Mouse (Mus musculus): ENCODE measurements around the gene Ctcfl.

Gene Ctcfl

DNA sequence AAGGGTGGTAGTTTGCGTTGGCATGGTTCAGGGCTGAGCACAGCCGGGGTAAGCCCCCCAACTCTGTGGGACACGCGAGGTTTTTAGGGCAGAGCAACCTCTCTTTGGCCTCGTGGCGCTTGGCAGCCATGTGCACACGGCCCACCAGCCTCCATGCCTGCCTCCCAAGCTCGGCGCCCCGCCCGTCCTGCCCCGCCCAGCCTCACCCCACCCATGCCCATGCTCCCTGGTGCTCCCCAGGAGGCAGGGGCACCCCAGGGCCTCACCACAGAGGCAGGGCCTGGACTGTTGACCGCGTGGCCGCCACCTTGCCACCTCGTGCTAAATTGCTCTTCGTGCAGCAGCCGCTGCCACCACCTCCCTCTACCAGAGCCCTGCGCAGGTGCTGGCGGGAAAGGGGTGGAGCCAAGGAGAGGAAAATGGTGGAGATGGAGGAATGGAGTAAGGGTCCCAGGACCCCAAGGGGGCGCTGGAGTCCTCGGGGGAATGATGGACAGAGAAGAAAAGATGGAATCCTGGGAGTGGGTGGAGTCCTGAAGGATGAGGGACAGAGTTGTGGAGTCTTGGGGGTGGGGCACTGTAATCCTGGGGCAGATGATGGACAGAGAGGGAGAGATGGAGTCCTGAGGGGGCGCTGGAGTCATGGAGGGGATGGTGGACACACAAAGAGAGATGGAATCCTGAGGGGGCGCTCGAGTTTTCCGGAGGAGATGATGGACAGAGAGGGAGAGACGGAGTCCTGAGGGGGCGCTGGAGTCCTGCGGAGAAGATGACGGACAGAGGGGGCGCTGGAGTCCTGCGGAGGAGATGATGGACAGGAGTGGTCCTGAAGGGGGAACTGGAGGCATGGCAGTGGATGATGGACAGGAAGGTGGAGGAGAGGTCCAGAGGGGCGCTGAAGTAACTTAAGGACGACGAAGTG, at the start of gene Ctcfl:
Gene Ctcfl, minus strand, starts transcription at position 503 of the 922 bp plus-strand sequence.
- DNase-seq, result peak; percentile 57

DNA sequence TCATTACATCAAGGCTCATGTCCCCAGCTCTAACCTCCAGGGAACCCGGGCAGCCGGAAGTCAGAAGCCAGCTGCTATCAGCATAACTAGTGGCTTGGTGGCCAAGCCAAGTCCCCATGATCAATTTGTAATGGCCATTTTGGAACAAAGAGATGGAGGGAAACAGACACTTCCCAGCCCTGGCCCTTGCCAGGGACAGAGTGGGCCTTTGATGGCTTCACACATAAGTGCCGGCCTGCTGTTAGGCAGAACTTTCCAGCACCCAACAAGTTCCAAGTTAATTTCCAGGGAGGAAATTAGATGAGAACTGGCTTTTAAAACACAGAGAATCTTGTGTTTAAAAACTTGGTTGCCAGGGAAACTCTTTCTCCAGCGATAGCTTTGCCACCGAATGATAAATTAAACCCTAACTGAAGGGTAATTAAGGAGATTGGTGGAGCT, 49.1 kb upstream of the Ctcfl start:
- no peak for DNase-seq

DNA sequence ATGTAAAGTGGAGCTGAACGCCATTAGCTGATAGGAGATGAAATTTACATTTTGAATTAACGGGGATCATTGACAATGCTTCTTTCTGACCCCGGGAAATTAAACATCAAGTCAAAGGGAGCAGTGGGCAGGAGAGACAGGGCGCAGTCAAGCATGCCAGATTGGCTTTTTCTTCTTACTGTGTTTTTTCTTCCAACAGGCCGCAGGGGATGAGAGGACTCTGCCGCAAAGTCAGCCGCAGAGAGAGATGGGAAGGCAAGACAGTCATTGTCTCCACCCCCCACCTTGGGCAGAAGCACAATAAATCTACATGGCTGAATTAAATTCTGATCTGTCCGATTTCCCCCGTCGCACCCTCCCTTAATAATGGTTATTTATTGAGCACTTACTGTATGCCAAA, 46.0 kb upstream of the Ctcfl start:
- no peak for DNase-seq

DNA sequence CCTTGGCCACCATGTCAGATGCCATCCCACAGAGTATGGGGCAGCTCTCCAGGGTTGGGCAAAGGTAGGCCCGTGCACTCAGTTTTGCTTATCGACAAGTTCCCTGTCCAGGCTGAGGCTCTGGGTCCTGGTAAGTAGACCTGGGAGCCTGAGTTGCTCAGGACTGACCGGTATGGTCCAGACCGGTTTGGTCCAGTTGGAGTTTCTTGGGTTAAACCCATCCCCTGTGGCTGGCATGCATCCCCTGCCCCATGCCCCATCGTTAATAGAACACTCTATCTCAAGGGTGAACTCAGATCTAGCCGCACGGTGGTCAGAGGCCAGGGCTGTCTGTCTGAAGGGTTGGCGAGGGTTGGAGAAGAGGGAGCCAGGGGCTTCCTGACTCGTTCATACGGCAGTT, 45.6 kb upstream of the Ctcfl start:
- no peak for DNase-seq

DNA sequence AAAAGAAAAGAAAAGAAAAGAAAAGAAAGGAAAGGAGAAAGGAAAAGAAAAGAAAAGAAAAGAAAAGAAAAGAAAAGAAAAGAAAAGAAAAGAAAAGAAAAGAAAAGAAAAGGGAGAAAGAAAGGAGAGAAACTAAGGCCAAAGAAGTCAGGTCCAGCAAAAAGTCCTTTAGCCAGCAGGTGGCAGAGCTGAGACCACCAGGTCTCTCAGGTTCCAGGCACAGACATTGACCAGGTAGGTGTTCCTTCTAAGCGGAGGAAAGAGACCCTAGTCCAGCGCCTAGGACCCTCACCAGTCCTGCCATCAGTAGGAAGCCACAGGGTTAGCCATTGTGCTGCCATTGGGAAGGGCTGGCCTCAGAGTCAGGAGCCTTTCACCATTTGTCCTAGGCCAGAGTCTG, 45.0 kb upstream of the Ctcfl start:
- peak; percentile 31 for DNase-seq

DNA sequence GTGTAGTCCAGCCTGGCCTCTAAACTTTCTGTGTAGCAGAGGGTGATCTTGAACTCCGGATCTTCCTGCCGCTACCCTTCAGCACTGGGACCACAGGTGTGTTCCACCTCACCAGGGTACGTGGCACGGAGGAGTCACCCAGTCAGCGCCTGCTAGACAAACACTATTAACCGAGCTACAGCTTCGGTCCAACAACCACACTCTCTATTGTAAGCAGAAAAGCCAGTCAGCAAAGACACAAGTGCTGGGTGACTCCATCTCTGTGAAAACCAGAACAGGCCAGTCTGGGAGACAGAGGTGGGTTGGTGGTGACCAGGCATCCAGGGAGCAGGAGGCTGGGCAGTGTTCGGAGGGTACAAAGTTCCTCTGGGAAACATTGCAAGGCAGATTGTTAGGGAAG, 44.1 kb upstream of the Ctcfl start:
- DNase-seq, result no peak

DNA sequence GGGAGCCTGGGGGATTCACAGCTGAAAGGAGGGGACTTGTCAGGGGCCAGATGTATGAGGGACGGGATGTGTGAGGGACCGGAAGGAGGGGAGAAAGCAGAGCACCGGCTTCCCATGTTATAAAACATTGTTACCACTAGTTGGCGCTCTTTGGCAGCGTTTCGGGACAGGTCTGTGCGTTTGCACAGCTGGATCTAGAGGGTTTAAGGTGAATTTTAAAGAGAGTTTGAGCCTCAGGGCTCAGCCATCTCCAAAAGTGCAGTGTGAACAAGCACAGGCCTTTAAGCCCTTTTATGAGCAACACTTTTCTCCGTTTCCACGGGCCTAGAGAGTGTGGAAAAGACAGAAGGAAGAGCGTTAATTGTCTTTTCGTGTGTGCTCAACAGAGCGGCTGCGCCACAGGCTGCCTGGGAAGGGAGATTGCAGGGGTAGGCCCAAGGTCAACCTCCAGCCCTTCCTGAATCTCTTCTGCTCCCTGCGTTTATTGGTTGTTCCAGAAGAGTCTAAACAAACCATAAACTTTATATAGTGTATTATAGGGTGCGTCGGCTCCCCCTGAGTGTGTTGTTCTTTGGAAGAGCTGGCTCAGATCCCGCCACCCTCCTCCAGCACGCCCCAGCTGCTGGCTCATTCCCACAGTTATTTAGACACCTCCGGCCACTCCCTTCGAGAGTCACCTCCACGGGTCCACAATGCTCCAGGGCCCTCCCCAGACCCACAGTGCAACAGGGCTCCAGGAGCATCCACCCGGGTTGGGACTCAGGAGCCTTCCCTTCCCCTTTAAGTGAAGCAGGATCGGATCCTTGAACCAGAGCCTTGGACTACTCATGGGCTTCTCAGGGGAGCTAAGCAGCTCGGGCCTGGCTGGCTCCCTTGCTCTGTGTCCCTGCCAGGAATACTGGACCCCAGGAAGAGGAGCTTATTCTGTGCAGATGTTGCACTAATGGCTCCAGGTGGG, 40.3 kb upstream of the Ctcfl start:
- peak; percentile 53 for DNase-seq

DNA sequence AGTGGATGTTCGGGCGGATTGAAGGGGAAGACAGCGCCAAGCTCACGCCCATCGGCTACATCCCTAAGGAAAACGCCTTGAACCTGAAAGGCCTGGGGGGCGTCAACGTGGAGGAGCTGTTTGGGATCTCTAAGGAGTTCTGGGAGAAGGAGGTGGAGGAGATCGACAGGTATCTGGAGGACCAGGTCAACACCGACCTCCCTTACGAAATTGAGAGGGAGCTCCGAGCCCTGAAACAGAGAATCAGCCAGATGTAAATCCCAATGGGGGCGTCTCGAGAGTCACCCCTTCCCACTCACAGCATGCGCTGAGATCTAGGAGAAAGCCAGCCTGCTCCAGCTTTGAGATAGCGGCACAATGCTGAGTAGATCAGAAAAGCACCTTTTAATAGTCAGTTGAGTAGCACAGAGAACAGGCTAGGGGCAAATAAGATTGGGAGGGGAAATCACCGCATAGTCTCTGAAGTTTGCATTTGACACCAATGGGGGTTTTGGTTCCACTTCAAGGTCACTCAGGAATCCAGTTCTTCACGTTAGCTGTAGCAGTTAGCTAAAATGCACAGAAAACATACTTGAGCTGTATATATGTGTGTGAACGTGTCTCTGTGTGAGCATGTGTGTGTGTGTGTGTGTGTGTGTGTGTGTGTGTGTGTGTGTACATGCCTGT, 39.2 kb upstream of the Ctcfl start:
- no peak for DNase-seq

DNA sequence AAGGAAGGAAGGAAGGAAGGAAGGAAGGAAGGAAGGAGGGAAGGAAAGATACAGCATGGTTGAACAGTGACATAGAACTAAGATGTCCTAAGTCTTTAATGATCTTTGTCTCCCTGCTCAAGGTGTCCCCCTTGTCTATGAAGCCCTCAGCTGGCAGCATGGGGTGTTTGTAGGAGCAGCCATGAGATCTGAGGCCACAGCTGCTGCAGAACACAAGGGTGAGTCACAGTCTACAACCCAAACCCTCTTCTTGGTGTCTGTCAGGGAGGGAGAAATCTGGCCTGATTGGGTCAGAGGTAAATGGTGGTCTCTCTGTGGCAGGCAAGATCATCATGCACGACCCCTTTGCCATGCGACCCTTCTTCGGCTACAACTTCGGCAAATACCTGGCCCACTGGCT, 38.5 kb upstream of the Ctcfl start:
- DNase-seq, result no peak

DNA sequence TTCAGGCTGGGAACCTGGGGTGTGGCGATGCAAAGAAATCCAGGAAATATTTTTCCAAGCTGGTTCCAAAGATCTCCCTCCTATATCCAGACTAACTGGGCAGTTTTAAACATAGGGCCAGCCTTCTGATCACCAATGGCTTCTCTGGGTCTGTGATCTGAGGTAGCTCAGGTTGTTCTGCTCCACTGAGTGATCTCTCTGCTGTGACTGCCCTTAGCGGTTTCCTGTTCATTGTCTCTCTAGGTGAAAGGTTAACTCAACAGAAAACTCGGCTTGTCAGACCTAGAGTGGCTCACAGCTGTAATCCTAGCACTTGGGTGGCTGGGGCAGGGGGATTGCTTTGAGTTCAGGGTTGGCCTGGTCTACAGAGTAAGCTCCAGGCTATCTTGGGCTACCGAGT, 38.1 kb upstream of the Ctcfl start:
- no peak for DNase-seq

DNA sequence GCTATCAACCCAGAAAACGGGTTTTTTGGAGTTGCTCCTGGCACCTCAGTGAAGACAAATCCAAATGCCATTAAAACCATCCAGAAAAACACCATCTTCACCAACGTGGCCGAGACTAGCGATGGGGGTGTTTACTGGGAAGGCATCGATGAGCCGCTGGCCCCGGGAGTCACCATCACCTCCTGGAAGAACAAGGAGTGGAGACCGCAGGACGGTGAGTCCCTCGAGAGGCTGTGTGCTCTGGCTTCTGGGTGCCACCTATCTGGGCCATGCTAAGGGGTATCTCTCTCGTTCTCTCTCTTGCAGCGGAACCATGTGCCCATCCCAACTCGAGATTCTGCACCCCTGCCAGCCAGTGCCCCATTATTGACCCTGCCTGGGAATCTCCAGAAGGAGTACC, 37.6 kb upstream of the Ctcfl start:
- no peak for DNase-seq

DNA sequence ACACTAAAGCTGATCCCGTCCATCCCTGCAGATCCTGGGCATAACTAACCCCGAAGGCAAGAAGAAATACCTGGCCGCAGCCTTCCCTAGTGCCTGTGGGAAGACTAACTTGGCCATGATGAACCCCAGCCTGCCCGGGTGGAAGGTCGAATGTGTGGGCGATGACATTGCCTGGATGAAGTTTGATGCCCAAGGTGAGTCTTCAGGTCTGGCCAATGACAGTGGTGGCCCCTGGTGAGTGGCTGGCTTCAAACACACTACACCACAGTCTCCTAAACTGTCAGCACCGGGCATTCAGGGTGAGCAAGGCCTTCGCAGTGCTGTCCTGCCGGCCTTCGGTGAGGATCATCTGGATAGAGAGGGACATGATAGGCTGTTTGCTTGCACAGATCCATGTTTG, 36.6 kb upstream of the Ctcfl start:
- no peak for DNase-seq

DNA sequence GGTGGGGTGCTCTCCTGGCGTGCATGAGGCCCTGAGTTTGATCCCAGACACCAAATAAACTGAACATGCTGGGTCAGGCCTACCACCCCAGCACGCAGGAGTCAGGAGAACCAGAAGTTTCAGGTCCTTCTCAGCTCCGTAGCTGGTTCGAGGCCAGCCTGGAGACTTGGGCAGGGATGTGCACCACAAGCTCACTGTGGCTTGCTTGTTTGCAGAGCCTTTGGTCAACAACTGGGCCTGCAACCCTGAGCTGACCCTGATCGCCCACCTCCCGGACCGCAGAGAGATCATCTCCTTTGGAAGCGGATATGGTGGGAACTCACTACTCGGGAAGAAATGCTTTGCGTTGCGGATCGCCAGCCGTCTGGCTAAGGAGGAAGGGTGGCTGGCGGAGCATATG, 35.6 kb upstream of the Ctcfl start:
- no peak for DNase-seq

DNA sequence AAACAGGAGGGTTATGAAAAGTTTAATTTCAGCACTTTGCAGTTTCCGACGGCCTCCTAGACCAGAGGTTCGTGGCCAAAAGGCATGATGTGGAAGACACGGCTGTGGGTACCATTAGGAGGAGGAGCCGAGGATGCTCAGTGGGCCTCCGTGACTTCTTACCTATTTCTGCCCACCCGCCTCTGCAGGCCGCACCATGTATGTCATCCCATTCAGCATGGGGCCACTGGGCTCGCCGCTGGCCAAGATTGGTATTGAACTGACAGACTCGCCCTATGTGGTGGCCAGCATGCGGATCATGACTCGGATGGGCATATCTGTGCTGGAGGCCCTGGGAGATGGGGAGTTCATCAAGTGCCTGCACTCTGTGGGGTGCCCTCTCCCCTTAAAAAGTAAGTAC, 35.2 kb upstream of the Ctcfl start:
- no peak for DNase-seq

DNA sequence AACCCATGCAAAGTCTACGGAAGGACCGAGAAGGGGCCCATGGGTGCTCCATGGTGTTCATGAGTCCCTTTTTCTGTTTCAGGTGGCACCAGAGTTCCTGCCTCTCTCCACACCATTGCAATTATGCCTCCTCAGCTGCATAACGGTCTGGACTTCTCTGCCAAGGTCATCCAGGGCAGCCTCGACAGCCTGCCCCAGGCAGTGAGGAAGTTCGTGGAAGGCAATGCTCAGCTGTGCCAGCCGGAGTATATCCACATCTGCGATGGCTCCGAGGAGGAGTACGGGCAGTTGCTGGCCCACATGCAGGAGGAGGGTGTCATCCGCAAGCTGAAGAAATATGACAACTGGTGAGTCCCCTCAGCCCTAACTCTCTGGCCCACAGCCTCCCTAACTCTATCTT, 33.9 kb upstream of the Ctcfl start:
- DNase-seq, result no peak

DNA sequence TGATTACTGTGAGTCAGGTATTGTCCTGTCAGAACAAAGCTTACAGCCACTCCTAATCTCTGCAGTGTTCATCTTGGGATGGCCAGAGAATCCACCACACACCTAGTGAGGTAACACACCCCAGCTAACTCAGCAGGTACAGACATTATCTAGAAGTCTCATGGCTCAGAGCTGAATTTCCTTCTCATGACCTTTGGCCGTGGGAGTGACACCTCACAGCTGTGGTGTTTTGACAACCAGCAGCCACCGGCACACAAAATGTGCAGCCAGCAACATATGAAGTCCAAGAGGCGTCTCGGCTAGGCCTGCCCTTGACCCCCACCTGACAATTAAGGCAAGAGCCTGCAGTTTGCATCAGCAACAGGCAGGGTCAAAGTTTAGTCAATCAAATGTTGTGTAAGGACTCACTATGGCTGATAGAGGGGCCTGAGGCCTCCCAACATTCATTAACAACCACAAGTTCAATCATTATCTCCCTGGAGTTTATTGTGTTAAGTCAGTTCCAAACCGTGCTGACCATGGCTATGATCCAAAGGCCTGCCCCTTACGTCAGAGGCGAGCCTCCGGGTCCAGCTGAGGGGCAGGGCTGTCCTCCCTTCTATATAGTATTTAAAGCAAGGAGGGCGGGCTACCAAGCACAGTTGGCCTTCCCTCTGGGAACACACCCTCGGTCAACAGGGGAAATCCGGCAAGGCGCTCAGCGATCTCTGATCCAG, 33.3 kb upstream of the Ctcfl start, which contains the start of gene Pck1:
Gene Pck1, plus strand, starts transcription at position 613 of the 716 bp plus-strand sequence.
- DNase-seq, result peak; percentile 28

DNA sequence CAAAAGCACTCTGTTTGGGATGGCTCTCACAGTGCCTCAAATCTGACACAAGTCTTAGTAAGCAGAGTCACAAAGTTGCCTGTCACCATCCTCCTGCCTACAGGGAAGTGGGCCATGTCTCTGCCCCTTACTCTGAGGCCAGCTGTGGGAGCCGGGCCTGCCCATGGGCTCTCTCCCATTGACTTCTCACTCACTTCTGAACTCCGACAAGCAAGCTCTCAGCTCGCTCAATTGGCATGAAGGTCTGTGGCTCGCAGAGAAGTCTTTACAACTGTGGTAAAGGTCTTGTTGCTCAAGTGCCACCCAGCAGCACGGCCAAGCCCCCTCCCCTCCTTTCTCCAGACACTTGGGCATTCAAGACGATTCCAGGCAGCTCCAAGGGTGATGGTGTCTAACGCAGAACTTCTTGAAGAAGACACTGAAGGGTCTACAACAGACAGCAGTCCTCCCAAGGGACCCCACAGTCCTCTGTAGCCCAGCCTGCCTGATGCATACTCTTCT, 32.5 kb upstream of the Ctcfl start:
- no peak for DNase-seq

DNA sequence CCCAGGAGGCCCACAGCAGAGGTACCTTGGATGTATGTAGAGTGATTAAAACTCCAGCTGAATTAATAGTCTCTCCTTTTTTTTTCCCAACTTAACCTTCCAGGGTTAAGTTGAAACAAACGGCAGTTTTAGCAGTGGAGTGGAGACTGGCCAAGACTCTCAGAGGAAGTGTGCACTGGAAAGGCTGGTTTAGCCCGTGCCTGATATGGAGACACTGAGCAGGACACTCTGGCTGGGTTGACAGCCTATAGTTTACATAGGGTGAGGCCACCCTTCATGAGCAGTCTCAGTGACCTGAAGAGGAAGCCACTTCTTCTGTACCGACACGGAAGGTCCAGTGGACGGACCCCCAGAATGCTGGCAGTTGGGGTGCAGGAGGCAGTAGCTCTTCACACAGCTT, 32.0 kb upstream of the Ctcfl start:
- no peak for DNase-seq

DNA sequence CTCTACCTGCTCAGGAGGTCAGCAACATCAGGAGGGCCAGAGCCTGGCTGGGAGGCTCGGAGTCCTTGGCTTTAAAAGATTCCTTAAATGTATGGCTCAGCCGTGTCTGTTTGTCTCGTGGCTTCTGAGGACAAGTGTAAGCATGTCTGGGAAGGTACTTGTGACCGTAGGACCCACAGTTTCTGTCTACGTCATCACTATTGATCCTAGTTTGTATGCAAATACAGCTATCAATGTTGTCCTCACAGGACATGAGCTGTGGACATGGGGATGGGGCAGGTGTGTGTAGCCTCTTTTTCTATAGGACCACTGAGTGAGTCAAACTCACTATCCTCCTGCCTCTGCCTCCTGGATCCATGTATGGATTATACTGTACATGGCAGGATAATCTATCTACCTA, 28.7 kb upstream of the Ctcfl start:
- DNase-seq, result no peak

DNA sequence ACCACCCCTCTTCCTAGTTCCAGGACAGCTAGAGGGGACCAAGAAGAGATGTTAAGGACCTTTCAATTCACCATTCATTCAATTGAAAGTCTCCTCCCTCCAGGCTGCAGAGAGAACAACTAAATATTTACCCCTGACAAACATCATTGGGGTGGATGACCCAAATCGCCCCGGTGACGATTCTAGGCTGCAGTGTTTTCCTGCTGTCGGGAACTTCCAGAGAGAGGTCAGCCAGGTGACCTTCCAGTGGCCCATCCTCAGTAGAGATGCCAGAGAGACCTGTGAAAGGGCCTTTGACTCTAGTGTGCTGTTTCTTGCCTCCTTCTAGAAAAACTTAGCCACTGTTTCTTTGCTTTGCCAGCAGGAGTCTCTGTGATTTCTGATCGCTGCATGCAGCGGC, 27.4 kb upstream of the Ctcfl start:
- peak; percentile 22 for DNase-seq

DNA sequence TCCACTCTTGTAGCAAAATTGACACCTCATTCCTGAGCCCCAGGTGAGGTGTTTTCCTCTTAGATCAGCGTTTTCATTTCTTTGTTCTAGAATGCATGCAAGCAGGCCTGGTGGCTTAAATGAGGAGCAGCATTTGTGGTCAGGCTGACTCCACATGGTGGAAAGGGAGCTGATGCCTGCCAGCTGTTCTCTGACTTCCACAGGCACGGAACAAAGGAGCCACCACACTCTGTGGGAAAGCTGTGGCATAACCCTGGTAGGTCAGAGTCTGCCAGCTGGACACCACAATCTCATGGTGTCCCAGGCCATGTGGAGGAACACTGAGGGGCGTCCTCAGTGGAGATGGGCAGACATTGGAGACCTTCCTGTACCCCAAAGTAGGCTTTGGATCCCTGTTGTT, 26.5 kb upstream of the Ctcfl start:
- DNase-seq, result no peak

DNA sequence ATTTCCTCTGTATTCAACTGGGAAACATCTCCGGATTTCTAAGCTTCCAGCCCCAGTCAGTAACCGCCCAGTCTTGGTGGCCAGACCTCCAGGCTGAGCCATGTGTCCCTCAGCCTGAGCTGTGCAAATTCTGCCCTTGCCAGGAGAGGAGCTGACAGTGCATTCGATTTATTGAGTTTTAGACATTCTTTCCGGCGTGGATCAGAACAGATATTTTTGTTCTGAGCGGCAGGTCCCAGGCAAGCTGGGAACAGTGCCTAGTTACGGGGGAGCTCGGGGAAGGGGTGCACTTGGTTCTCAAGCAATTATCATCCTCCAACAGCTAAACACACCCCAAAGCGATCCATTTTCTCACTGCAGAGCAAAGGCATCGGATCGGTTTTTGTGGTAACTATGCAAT, 24.3 kb upstream of the Ctcfl start:
- DNase-seq, result no peak

Data from liver (tissue).